Comparison of ENCODE assay signal across 37 mouse cellular contexts in genomic region chr2:104703158-104703557, GRCm38 (mm10). TPM values are rescaled to one million over a fixed set of nuclear protein-coding genes. Genes with fewer than 3 reads are reported as not detected.
"Had no signal": no experiment of that assay in that cellular context is flagged by ENCODE, and none has a peak within 500 bp of the region (broad histone marks: within the 10 kb centered on the region; RNA-seq: fewer than 3 reads in every experiment).

No protein-coding gene starts in this region.

- H3K9ac ChIP-seq: embryonic facial prominence, embryonic 12.5 days; embryonic facial prominence, embryonic 13.5 days; embryonic facial prominence, embryonic 15.5 days; forebrain, embryonic 12.5 days; forebrain, embryonic 13.5 days; forebrain, embryonic 15.5 days; forebrain, postnatal 0 days had no signal

- H3K27ac ChIP-seq: embryonic facial prominence, embryonic 10.5 days; embryonic facial prominence, embryonic 12.5 days; embryonic facial prominence, embryonic 13.5 days; embryonic facial prominence, embryonic 15.5 days; forebrain, embryonic 10.5 days; forebrain, embryonic 12.5 days; forebrain, embryonic 13.5 days; forebrain, embryonic 15.5 days; gastrocnemius, adult 2 months; heart, adult 2 months had no signal

- ATAC-seq: forebrain, embryonic 13.5 days; forebrain, embryonic 14.5 days; forebrain, embryonic 15.5 days; forebrain, embryonic 16.5 days; forebrain, postnatal 0 days had no signal

- H3K4me3 ChIP-seq: embryonic facial prominence, embryonic 10.5 days; embryonic facial prominence, embryonic 12.5 days; embryonic facial prominence, embryonic 13.5 days; embryonic facial prominence, embryonic 15.5 days; erythroblast, embryonic 14.5 days; forebrain, embryonic 10.5 days; forebrain, embryonic 12.5 days; forebrain, embryonic 13.5 days; forebrain, embryonic 15.5 days; gastrocnemius, adult 2 months; heart, adult 2 months had no signal

- H3K27me3 ChIP-seq: embryonic facial prominence, embryonic 12.5 days; embryonic facial prominence, embryonic 13.5 days; embryonic facial prominence, embryonic 15.5 days; forebrain, embryonic 12.5 days; forebrain, embryonic 13.5 days; forebrain, embryonic 15.5 days had no signal

- DNase-seq: cerebellum, adult 9-10 months; cerebellum, adult 9-11 months; cerebellum, postnatal 10 days; cerebellum, postnatal 14 days; cerebellum, postnatal 25 days; cerebellum, postnatal 36 days; embryo, embryonic 11 days; forebrain, postnatal 0 days; gastrocnemius, adult 2 months; gastrocnemius, postnatal 10 days; gastrocnemius, postnatal 14 days; gastrocnemius, postnatal 25 days; gastrocnemius, postnatal 36 days; heart, adult 11 months; heart, adult 18-20 months; heart, adult 2 months had no signal

- H3K9me3 ChIP-seq: embryonic facial prominence, embryonic 10.5 days; embryonic facial prominence, embryonic 12.5 days; embryonic facial prominence, embryonic 13.5 days; embryonic facial prominence, embryonic 15.5 days; forebrain, embryonic 10.5 days; forebrain, embryonic 12.5 days; forebrain, embryonic 13.5 days; forebrain, embryonic 15.5 days had no signal

- H3K4me2 ChIP-seq: embryonic facial prominence, embryonic 12.5 days; embryonic facial prominence, embryonic 13.5 days; embryonic facial prominence, embryonic 15.5 days; forebrain, embryonic 12.5 days; forebrain, embryonic 13.5 days; forebrain, embryonic 15.5 days had no signal

- H3K4me1 ChIP-seq: embryonic facial prominence, embryonic 10.5 days; embryonic facial prominence, embryonic 12.5 days; embryonic facial prominence, embryonic 15.5 days; forebrain, embryonic 12.5 days; forebrain, embryonic 15.5 days had no signal

RNA-seq across cellular contexts. Expression of gene Pin1rt1, which starts 13.0 kb away (rescaled TPM):
- total RNA-seq: common myeloid progenitor, adult 5-6 weeks; forebrain, postnatal 0 days; gastrocnemius, adult 18-20 months; gastrocnemius, adult 2 months; gastrocnemius, adult 8-10 months; gastrocnemius, postnatal 10 days; gastrocnemius, postnatal 14 days; gastrocnemius, postnatal 25 days; gastrocnemius, postnatal 36 days; gastrocnemius, postnatal 4 days; heart, adult 18-20 months; heart, adult 2 months; heart, adult 8-10 months had no signal
- polyA plus RNA-seq: cortical plate, adult 2 months; embryonic facial prominence, embryonic 11.5 days; embryonic facial prominence, embryonic 13.5 days; embryonic facial prominence, embryonic 14.5 days; embryonic facial prominence, embryonic 15.5 days; erythroblast, embryonic 14.5 days; forebrain, embryonic 11.5 days; forebrain, embryonic 12.5 days; forebrain, embryonic 13.5 days; forebrain, embryonic 14.5 days; forebrain, postnatal 0 days; frontal cortex, adult 2 months; heart, adult 2 months had no signal

RNA-seq across cellular contexts. Expression of gene Depdc7, which starts 39.5 kb away (rescaled TPM):
- polyA plus RNA-seq: erythroblast, embryonic 14.5 days had no signal
